Mouse (Mus musculus): ENCODE measurements around the gene Hspa4. TPM values are rescaled to one million over a fixed set of nuclear protein-coding genes. Genes with fewer than 3 reads are reported as not detected.
"Not testable (repeated sequence)": the region's sequence is repeated elsewhere in the genome, so short reads cannot be mapped to it uniquely, and the experiment has no call there.

The Hspa4 gene
- polyA plus RNA-seq, 1 experiment, result 86.9 TPM

- Histone ChIP-seq H3K27ac (ENCODE audit: insufficient read depth, low read length) (no peak overlapping the region), H3K4me1 (ENCODE audit: control insufficient read depth, insufficient read depth, low read length) (no peaks in the 10 kb centered on the region), H3K4me3 (replicated peaks; ENCODE audit: insufficient read depth, low read depth, low read length) (no peak overlapping the region), H3K27me3 (ENCODE audit: control insufficient read depth, insufficient read depth, low read length) (no peaks in the 10 kb centered on the region)
- no peak for DNase-seq
- 67% methylated on average over 3 of the region's 3 CpGs for WGBS
- TF ChIP-seq POLR2A (IDR thresholded peaks at IDR 0.05; ENCODE audit: borderline replicate concordance, insufficient read depth, low read length), result no peak
- no peak for TF ChIP-seq CTCF (IDR thresholded peaks at IDR 0.05; ENCODE audit: borderline replicate concordance, insufficient read depth, low read depth, low read length)
These were observed 35.4 kb upstream of the Hspa4 start for GRCm38 (mm10) chr11:53335505-53336181.

GRCm38 (mm10) chr11:53332076-53332680 lies 31.9 kb upstream of the Hspa4 start:
- TF ChIP-seq CTCF (IDR thresholded peaks at IDR 0.05; ENCODE audit: borderline replicate concordance, insufficient read depth, low read depth, low read length), result no peak
- TF ChIP-seq POLR2A (IDR thresholded peaks at IDR 0.05; ENCODE audit: borderline replicate concordance, insufficient read depth, low read length), result no peak
- Histone ChIP-seq H3K4me3 (replicated peaks; ENCODE audit: insufficient read depth, low read depth, low read length) (no peak overlapping the region), H3K4me1 (ENCODE audit: control insufficient read depth, insufficient read depth, low read length) (no peaks in the 10 kb centered on the region; the same call in 1 of the 2 replicates), H3K27ac (ENCODE audit: insufficient read depth, low read length) (no peak overlapping the region), H3K27me3 (ENCODE audit: control insufficient read depth, insufficient read depth, low read length) (no peaks in the 10 kb centered on the region)
- WGBS, result 83% methylated on average over 14 of the region's 14 CpGs
- no peak for DNase-seq

DNA sequence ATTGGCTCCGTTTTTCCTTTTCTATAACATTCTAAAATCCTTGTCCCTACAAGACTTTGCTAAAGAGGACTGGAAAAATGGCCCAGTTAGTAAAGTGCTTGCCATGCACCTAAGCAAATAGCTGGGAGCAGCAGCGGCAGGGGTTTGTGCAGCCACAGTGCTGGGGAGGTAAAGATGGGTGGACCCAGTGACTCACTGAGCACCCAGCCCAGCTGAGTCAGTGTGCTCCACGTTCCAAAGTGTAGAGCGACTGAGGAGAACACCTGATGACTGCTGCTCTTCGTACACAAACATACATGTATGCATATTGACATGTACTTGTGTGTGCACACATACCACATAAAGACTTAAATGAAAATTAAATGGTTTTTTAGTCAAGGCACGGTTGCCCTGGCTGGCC lies 30.9 kb upstream of the Hspa4 start:
- H3K4me3 ChIP-seq (replicated peaks; ENCODE audit: insufficient read depth, low read depth, low read length), result no peak overlapping the region
- H3K27me3 ChIP-seq (ENCODE audit: control insufficient read depth, insufficient read depth, low read length), result no peaks in the 10 kb centered on the region
- no peak overlapping the region for H3K27ac ChIP-seq (ENCODE audit: insufficient read depth, low read length)
- WGBS, result 96% methylated on average over 6 of the region's 6 CpGs
- no peak for DNase-seq
- H3K4me1 ChIP-seq (ENCODE audit: control insufficient read depth, insufficient read depth, low read length), result no peaks in the 10 kb centered on the region; the same call in 1 of the 2 replicates
- TF ChIP-seq POLR2A (IDR thresholded peaks at IDR 0.05; ENCODE audit: borderline replicate concordance, insufficient read depth, low read length) (no peak), CTCF (IDR thresholded peaks at IDR 0.05; ENCODE audit: borderline replicate concordance, insufficient read depth, low read depth, low read length) (no peak)

DNA sequence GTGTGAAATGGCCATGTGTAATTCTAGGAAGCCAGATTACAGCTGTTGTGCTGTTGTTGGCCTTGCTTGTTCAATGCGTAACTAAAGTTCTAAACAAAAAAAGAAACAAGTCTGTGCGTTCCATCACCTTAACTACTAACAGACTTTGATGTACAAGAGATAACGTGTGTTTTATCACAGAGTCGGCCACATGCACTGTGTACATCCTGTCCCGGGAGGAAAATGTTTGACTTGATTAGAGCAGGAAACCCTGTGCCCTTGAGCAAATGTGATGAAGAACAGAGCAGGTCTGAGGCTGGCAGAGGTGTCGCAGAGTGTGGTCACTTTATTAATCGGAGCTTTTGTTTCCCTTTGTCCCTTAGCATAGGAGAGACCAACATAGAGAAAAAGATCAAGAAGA lies 30.1 kb upstream of the Hspa4 start:
- TF ChIP-seq CTCF (IDR thresholded peaks at IDR 0.05; ENCODE audit: borderline replicate concordance, insufficient read depth, low read depth, low read length) (no peak), POLR2A (IDR thresholded peaks at IDR 0.05; ENCODE audit: borderline replicate concordance, insufficient read depth, low read length) (no peak)
- 95% methylated on average over 7 of the region's 7 CpGs for WGBS
- Histone ChIP-seq H3K27ac (ENCODE audit: insufficient read depth, low read length) (no peak overlapping the region), H3K27me3 (ENCODE audit: control insufficient read depth, insufficient read depth, low read length) (no peaks in the 10 kb centered on the region), H3K4me3 (replicated peaks; ENCODE audit: insufficient read depth, low read depth, low read length) (no peak overlapping the region), H3K4me1 (ENCODE audit: control insufficient read depth, insufficient read depth, low read length) (no peaks in the 10 kb centered on the region; the same call in 1 of the 2 replicates)
- no peak for DNase-seq

- Histone ChIP-seq H3K27me3 (ENCODE audit: control insufficient read depth, insufficient read depth, low read length) (no peaks in the 10 kb centered on the region), H3K4me3 (replicated peaks; ENCODE audit: insufficient read depth, low read depth, low read length) (peak within 1 kb of the TSS; percentile 91), H3K27ac (ENCODE audit: insufficient read depth, low read length) (peak within 1 kb of the TSS; percentile 32), H3K4me1 (ENCODE audit: control insufficient read depth, insufficient read depth, low read length) (no peaks in the 10 kb centered on the region; the same call in 1 of the 2 replicates)
- WGBS, result under 1% methylated on average over 21 of the region's 21 CpGs
- TF ChIP-seq CTCF (IDR thresholded peaks at IDR 0.05; ENCODE audit: borderline replicate concordance, insufficient read depth, low read depth, low read length), result no peak
- peak; percentile 74; the same call in 1 of the 2 replicates for TF ChIP-seq POLR2A (IDR thresholded peaks at IDR 0.05; ENCODE audit: borderline replicate concordance, insufficient read depth, low read length)
- peak; percentile 85 to 86 for DNase-seq
These were observed 24.3 kb upstream of the Hspa4 start, which contains the start of gene Zcchc10 for GRCm38 (mm10) chr11:53324512-53324968. TSS of gene Zcchc10 (plus strand) at chr11:53324679.

DNA sequence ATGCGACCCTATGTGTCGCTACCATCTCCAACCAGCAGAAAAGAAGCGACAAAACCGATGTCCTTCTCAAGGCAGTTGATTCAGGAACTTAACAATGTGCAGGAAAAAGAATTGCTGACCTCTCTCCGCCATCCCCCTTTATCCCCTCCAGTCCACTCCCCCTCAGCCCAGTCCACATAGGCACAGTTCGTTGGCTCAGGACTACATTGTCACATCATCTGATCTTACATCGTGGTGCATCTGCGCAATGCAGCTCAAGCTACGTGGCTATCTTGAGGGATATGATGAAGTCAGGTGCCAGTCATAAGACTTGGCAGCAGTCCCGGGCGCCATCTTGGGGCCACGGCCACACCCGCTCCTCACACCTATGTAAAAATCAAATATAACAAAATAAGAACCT lies 19.6 kb upstream of the Hspa4 start:
- H3K4me3 ChIP-seq (replicated peaks; ENCODE audit: insufficient read depth, low read depth, low read length); H3K4me1 ChIP-seq (ENCODE audit: control insufficient read depth, insufficient read depth, low read length); H3K27ac ChIP-seq (ENCODE audit: insufficient read depth, low read length); H3K27me3 ChIP-seq (ENCODE audit: control insufficient read depth, insufficient read depth, low read length); DNase-seq: not testable (repeated sequence)
- whole genome bisulfite sequencing, result 91% methylated on average over 13 of the region's 13 CpGs

DNA sequence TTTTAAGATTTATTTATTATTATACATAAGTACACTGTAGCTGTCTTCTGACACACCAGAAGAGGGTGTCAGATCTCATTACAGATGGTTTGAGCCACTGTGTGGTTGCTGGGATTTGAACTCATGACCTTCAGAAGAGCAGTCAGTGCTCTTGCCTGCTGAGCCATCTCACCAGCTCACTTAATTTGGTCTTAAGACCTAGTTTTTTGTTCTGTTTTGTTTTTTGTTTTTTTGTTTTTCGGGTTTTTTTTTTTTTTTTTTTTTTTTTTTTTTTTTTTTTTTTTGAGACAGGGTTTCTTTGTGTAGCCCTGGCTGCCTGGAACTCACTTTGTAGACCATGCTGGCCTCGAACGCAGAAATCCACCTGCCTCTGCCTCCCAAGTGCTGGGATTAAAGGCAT lies 18.3 kb upstream of the Hspa4 start:
- not testable (repeated sequence) for H3K27me3 ChIP-seq (ENCODE audit: control insufficient read depth, insufficient read depth, low read length); H3K4me1 ChIP-seq (ENCODE audit: control insufficient read depth, insufficient read depth, low read length); H3K4me3 ChIP-seq (replicated peaks; ENCODE audit: insufficient read depth, low read depth, low read length); H3K27ac ChIP-seq (ENCODE audit: insufficient read depth, low read length); DNase-seq
- 76% methylated on average over 3 of the region's 3 CpGs for WGBS

DNA sequence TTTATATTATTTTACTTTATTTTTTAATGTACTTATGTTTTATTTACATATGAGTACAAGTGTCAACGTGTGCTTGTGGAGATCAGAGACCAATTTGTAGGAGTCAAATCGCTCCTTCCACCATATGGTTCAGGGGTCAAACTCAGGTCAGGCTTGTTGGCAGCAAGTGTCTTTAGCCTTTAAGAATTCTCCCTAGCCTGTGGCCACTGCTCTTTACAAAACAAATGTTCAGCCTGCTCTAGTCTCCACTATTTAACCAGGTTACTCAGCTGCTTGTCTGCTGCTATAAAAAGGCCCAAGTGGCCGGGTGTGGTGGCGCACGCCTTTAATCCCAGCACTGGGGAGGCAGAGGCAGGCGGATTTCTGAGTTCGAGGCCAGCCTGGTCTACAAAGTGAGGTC lies 17.8 kb upstream of the Hspa4 start:
- no peak for DNase-seq
- no peak for TF ChIP-seq CTCF (IDR thresholded peaks at IDR 0.05; ENCODE audit: borderline replicate concordance, insufficient read depth, low read depth, low read length)
- TF ChIP-seq POLR2A (IDR thresholded peaks at IDR 0.05; ENCODE audit: borderline replicate concordance, insufficient read depth, low read length), result no peak

More for the DNA sequence above, 17.8 kb upstream of the Hspa4 start:
- Histone ChIP-seq H3K4me3 (replicated peaks; ENCODE audit: insufficient read depth, low read depth, low read length) (no peak overlapping the region), H3K27me3 (ENCODE audit: control insufficient read depth, insufficient read depth, low read length) (no peaks in the 10 kb centered on the region), H3K4me1 (ENCODE audit: control insufficient read depth, insufficient read depth, low read length) (no peaks in the 10 kb centered on the region), H3K27ac (ENCODE audit: insufficient read depth, low read length) (no peak overlapping the region)
- whole genome bisulfite sequencing, result 83% methylated on average over 7 of the region's 7 CpGs
